Mouse (Mus musculus): ENCODE measurements around the gene Cela2a.
"Not testable (repeated sequence)": the region's sequence is repeated elsewhere in the genome, so short reads cannot be mapped to it uniquely, and the experiment has no call there.

Cela2a gene

DNA sequence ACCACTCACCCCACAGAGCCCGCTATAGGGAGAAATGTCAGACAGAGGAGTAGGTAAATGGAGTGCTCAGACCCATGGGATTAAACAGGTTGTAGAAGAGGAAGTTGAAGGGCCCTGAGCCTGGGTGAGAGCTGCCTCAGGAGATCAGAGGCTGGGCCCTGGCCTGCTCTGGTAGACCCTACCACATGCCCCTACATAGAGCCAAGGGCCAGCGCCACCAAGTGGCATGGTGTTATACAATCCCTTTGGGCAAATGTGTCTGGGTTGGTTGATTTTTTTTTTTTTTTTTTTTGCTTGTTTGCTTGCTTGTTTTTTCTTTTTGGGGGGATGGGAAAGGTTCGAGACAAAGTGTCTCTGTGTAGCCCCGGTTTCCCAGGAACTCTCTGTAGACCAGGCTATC is 21.9 kb downstream of the Cela2a start:
- peak in 1 of 2 experiments; percentile 21 for DNase-seq (ENCODE audit: low spot score in 2 of 2)

DNA sequence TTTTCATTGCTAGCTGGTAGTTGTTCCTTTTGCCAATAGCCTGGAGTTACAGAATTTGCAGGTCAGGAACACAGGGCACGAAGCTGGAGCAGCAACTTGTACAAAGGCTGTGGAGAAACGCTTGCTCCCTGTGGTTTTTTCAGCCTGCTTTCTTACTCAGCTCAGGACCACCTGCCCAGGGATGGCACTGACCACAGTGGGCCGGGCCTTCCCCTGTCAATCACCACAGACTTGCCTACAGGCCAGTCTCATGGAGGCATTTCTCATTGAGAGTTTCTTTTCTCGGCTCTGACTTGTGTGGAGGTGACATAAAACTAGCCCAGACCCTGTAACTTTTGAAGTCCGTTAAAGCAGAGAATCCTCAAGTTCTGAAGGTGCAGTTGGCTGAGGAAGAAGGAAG is 28.4 kb downstream of the Cela2a start:
- DNase-seq (ENCODE audit: low spot score in 2 of 2) = no peak

DNA sequence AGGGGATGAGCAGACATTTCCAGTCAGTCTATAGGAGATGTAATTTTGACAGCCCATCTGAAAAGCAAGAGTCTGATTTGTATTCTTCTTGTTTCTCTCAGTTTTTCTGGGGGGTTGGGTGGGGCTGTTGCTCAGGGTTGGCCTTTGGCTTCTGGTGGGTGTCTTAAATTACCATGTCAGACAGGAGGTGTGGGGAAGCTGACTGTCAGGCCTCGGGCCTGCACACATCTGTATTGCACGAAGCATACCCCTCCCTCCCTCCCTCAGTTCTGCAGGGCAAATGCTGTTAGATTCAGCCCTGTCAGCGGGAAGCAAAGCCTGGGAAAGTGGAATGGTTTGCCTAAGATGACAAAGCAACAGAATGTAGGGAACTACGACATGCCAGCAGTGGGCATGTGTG is 29.0 kb downstream of the Cela2a start:
- no peak for DNase-seq (ENCODE audit: low spot score in 2 of 2)

DNA sequence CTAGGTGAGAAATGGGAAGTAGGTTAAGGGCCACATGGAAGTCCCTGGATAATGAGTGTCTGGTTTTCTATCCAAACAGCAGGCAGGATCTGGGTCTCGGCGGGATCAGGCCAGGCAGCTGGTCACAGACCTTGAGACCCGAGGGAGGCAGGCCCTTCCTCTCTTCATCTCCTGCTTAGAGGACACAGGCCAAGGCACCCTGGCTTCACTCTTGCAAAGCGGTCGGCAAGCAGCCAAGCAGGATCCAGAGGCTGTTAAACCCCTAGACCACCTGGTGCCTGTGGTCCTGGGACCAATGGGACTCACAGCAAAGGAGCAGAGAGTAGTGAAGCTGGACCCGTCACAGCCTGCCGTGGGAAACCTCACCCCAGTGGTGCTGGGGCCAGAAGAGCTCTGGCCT is 29.6 kb downstream of the Cela2a start:
- DNase-seq (ENCODE audit: low spot score in 2 of 2) = no peak

DNA sequence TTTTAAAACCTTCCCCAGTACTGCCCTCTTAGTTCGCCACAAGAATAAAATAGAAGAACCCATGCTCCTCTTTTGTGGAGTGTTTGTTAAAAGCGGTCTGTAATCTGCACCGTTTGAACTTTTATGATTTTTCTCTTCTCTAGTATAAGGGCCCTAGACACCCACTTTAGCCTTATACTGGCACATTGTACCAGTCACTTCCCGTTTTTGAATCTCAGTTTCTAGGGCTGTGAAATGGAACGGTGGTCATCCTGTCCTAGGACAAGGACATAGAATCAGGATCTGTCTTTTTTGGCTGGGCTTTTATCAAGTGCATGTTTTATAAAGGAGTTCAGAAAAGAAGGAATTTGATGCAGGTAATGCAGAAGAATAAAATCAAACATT is 31.8 kb downstream of the Cela2a start:
- DNase-seq (ENCODE audit: low spot score in 2 of 2) = no peak

DNA sequence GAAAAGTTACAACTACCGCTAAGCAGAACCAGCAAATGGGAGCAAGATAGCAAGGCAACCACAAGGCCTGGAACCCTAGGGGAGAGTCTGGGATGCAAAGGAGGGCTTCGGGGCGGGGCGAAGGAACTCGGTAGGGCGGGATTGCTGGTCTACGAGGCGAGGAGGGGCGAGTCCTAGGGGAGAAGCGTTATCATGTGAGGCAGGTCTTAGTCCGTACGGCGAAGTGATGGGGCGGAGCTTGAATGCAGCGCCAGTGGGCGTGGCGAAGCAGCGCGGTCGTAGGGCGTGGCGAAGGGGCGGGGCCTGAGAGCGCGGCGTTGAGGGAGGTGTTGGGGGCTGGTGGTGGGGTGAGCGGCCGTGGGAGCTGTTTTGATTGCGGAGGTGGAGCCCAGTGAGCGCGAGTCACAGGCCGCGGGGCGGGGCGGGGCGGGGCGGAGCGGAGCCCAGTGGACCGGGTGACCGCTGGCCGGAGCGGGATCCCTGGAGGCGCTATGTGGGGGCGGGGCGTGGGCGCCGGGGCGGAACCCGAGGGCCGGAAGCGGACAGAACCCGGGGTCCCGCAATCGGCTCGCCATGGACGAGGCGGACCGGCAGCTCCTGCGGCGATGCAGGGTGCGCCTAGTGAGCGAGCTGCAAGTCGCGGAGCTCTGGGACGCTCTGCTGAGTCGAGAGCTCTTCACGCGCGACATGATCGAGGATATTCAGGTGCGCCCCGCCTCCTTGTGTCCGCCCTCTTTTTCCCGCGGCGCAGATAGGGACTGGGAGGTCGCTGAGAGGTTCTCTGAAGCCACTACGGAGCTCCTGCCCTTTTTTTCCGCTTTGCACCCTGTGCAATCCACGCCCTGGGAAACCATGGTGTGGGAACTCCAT is 32.4 kb downstream of the Cela2a start, which contains the start of gene Casp9:
Gene Casp9 (plus strand): TSS at position 331 of the 870 bp plus-strand sequence.
- DNase-seq (ENCODE audit: low spot score in 2 of 2) = peak; percentile 99

DNA sequence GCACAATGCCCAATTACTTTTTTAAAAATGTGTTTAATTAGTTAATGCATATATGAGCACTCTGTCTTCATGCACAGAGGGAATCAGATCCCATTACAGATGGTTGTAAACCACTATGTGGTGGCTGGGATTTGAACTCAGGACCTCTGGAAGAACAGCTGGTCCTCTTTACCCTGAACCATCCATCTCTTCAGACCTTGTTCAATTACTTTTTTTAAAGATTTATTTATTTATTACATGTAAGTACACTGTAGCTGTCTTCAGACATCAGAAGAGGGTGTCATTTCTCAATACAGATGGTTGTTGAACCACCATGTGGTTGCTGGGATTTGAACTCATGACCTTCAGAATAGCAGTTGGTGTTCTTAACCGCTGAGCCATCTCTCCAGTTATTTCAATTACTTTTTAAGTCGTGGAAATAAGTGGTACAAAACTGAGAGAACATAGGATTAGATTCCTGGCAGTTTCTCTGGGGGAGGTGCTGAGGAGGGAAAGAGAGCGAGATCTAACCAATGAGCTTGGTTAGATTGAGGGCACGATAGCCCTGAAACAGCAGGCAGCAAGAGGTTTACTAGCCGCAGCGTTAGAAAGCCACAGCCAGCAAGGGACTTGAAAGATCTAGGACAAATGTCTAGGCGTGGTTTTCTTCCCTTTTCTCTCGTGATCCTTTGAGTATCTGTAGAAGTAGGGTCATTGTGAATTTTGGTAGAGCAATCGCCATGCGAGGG is 33.2 kb downstream of the Cela2a start:
- DNase-seq (ENCODE audit: low spot score in 2 of 2) = no peak

DNA sequence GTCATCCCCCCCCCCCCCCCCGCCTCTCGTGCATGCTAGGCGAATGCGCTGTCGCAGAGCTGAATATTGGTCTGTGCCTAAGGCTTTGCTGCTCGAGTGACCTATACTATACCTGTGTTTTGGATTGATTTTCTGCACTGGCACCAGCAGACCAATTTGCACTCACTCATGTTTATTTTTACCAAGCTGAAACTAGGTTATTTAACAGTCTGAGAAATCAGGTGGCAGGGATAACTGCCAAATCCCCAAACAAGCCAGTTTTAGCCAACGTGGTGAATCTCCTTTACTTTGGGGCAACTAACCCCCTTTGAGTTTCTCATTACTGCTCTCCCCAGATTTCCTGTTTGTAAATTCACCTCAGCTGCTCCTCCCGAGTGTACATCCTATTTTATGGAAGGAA is 34.0 kb downstream of the Cela2a start:
- DNase-seq (ENCODE audit: low spot score in 2 of 2) = no peak

DNA sequence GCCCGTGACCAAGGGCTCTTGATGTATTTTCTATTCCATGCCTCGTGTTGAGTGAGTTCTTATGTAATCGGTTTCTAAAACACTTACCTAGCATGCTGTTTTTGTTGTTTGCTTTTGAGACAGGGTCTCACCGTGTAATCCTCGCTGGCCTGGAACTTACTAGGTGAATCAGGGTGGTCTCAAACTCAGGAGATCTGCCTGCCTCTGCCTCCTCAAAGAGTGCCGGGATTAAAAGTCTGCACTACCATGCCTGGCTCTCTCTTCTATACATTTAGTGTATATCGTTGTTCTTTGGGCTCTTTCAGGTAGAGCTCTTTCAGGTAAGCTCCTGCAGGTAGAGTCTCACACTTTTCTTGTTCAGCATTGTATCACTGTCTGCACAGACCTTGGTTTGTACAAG is 34.5 kb downstream of the Cela2a start:
- DNase-seq (ENCODE audit: low spot score in 2 of 2) = no peak

DNA sequence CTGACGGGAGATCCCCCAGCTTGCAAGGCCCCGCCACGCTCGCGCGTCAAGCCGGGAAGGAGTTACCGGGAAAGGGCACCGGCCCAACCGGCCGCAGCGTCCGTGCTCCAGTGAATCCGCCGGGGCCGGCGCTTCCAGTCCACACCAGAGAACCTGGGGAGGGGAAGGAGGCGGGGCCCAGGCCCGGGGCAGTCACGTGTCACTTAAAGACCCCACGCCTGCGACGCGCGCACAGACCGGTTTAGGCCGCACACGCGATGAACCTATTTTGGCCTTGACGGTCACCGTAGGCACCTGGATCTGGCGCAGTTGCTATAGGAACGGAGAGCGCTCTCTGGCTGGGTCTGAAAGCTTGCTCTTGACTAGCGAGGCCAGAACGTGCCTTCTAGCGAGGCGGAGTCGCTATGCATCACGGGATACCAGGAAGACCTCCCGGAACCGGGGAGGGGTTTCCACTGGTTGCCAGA is 35.4 kb downstream of the Cela2a start, which contains the start of gene Dnajc16:
Gene Dnajc16 (minus strand): TSS at position 408 of the 467 bp plus-strand sequence.
- DNase-seq (ENCODE audit: low spot score in 2 of 2) = peak; percentile 86 to 88

DNA sequence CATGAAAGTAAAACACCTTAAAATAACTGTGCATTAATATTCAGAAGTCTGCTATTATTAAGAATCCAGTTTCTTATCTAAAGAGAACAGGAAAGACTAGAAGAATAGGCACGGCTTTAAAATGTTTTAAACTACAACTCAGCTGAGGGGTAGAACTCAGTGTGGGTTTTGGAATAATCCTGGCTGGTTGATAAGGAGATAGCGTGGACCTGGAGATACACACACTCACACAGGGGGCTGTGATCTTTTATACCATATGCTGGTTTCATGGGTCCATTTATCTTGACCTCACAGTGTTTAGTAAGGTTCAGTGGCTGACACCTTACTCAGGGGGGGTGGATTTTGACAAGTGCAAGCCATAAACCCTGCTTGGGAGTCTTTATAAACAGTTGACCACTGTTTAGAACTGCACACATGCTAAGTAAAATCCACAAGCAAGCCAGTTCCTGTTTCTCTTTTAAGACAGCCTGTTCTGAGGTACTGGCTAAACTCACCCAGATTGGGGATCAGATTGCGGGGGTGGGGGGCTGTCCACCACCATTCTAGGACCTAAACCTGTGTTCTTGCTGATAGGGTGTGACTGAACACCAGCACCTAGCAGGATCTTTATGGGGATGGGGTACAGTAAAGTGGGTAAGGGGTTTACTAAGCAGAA is 36.3 kb downstream of the Cela2a start:
- no peak for DNase-seq (ENCODE audit: low spot score in 2 of 2)

DNA sequence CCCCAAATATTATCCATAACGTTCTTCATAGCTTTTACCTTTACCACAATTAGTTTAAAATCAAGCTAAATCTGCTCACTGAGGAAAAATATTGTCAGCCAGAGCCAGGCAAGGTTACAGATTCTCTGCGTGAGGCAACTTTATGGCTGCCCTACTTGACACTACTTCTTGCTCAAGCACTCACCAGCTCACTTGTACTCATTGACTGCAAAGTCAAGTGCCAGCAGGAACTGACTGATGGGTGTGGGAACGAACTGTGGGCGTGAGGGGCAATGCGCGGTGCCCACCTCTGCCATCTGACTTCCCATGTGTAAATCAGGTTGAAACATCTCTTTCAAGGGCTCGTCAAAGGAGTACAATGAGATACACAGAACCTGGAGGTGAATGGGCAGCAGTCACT is 38.5 kb downstream of the Cela2a start:
- DNase-seq (ENCODE audit: low spot score in 2 of 2) = no peak

DNA sequence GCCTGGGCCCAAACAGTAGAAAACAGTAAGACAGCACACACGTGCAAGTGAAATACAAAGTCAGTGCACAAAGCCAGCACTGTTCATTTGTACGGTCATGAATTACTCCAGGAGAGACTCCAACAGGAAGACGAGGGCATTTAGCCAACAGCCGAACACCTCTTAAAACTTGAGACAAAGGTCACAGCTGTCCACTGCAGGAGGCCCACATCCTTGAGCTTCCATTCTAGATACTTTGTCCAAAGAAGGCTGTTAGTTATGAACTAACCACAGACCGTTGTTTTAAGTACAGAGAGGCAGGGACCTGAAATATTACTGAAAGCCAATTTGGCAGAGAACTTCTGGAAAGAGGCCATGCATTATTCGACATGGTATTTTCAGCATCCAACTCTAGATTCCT is 38.9 kb downstream of the Cela2a start:
- DNase-seq (ENCODE audit: low spot score in 2 of 2) = no peak

DNA sequence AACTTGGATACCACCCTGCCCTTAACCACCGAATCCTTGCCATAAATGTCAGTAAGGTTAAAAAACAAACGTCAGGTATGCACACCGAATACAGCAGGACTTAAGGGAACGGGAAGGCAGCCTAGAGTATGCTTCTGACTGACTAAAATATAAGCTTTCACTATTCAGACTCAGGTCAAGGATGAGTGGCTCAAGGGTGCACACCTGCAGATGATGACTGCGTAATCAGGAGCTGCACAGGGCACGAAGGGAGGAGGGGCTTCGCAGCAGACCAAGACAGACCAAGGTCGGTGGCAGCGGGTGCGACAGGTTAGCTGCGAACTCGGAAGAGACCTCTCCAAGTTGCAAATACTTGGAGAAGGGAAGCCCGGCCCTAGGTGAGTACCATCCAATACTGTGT is 39.8 kb downstream of the Cela2a start:
- no peak for DNase-seq (ENCODE audit: low spot score in 2 of 2)

DNA sequence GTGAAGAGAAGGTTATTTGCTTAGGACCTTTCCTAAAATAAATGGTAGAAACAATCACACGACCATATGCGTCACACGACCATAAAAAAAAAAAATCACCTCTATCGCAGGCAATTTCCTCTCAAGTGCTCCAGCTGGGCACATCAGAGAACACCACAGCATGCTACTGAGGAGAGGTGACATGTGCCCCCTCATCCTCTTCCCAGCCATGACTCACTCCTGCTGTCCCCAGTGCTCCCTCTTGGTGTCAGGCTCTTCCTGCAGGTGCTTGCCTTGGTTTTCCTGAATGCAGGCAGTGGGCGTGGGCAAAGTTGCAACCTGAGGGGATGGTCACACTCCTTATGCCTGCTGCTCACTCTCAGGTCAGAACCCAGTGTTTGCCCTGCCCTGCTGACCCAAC is 41.1 kb downstream of the Cela2a start:
- DNase-seq (ENCODE audit: low spot score in 2 of 2) = no peak

DNA sequence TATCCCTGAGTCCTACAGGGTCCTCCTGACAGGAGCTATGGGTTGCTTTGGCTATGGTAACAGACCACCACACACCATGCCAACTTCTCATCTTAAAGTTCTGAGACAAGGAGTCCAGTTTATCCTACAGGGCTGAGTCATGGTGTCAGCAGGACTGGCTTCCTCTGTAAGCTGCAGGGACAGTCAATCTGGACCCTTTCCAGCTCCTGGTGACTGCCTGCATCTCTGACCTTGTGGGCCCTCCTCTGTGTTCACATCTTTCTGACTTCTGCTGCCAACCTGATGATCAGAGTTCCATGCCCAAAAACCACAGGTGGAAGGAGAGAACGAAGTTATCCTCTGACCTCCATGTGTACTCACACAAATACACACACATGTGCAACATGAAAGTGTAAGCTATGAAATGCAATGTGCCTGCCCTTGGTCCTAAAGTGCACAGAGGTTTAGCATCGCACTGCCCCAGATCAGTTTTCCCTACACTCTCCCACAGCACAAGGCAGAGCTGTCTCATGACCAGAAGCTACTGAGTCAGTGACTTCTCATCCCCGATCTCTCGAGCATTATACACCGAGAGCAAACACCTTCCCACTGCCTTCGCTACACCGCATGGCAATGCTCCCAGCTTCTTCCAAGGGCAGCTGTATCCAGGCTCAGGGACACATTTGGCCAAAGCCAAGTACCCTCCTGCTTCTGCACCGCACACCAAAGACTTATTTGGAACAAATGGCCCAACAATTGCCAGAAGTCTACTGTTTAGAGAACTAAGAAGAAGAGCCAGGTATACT is 44.6 kb downstream of the Cela2a start:
- no peak for DNase-seq (ENCODE audit: low spot score in 2 of 2)

DNA sequence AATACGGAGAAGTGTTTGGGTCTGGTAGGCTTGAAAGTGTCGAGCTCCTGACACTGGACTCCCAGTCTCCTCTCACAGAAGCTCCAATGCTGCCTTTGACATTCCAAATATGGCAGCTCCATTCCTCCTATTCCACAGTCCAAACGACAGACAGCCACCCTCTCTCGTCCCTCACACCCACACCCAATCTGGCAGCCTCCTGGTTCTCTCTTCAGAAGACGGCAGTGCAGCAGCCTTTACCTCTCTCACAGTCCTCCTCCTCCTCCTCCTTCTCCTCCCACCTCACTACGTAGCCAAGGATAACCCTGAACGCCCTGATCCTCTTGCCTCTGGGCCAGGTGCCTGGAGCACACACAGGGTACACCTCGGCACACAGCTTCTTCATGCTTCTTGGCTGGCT is 46.1 kb downstream of the Cela2a start:
- DNase-seq (ENCODE audit: low spot score in 2 of 2) = no peak

DNA sequence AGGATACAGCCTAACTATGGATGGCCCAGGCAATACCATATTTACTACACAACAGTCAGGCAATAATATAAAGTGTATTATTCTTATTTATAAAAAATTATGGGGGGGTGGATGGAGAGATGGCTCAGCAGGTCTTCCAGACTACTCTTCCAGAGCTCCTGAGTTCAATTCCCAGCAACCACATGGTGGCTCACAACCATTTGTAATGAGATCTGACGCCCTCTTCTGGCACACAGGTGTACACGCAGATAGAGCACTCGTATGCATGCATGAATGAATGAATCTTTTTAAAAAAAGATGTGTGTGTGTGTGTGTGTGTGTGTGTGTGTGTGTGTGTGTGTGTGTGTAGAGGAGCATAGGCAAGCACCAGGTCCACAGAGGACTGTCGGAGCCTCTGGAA is 52.9 kb downstream of the Cela2a start:
- not testable (repeated sequence) for DNase-seq (ENCODE audit: low spot score in 2 of 2)

DNA sequence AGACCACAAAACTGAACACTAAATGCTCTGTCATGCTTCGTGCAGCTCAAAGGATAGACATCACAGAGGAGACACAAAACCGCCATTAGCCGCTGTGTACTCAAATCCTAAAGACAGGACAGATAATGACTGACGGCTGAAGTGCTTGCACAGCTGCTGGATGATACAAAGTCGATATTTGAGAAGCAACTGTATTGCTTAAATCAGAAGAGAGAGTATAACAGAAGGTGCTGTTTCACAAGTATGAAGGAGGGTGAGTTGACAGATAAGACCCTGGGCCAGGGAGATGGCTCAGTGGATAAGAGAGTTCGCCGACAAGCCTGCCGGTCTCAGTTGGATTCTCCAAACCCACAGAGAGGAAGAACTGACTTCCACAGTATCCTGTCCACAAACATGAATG is 54.1 kb downstream of the Cela2a start:
- DNase-seq (ENCODE audit: low spot score in 2 of 2) = no peak

DNA sequence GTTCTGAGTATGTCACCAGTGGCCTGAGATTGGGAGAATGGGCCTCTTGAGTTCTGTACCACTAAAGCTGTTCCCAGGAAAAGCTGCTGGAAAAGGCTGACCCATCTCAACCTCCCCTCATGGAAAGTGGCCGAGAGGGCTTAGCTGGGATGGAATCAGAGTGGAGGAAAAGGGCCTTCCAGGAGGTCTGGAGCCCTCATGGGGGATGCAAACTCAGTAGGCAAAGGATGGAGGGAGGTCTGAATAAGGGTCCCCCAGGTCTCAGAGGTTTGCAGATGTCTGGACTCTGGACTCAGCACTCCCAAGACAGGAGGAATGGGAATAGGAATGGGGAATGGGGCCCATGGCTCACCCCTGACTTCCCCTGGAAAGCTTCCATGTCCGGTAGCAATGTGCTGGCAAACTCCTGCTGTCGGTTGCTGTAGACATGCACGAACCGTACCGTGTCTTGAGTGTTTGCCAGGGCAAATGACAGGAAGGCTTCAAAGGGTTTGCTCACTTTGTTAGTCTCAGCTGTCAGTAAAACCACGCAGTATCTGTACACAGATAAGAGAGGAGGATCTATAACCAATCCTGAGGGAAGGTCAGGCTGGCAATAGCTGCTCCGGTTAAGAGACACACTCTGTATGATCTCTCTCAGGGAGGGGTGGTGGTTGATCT is 56.3 kb downstream of the Cela2a start:
- DNase-seq (ENCODE audit: low spot score in 2 of 2) = no peak

Measured in spleen, postnatal 14 days (tissue).